Mouse (Mus musculus) megakaryocyte, embryonic 14.5 days (primary cell): ENCODE data around the gene Slc25a45. TPM values are rescaled to one million over a fixed set of nuclear protein-coding genes. Genes with fewer than 3 reads are reported as not detected.

Experiments used
- H3K27me3 ChIP-seq: replicated peaks from 2 replicates; pipeline ENCODE3; 2012; ENCODE audit warnings: inconsistent platforms
- H3K36me3 ChIP-seq: replicated peaks from 2 replicates; pipeline ENCODE3; 2012; ENCODE audit warnings: low read length, inconsistent platforms, mixed read lengths
- H3K4me1 ChIP-seq: 2 replicates; pipeline ENCODE4 v1.6.1; 2012; ENCODE audit warnings: inconsistent platforms
- H3K4me3 ChIP-seq: replicated peaks from 2 replicates; pipeline ENCODE3; 2012; ENCODE audit warnings: moderate library complexity, mild to moderate bottlenecking, inconsistent platforms
- H3K9me3 ChIP-seq: 2 replicates; pipeline ENCODE4 v1.6.1; 2012; ENCODE audit warnings: inconsistent platforms
- FLI1 ChIP-seq: IDR thresholded peaks from 2 replicates; pipeline ENCODE4 v1.6.1; 2012; ENCODE audit warnings: low read length, inconsistent platforms, mixed read lengths
- GATA1 ChIP-seq: IDR thresholded peaks from 3 replicates; pipeline ENCODE4 v1.6.1; 2012; ENCODE audit warnings: mixed read lengths, low read length, inconsistent platforms, borderline replicate concordance
- polyA plus RNA-seq: library from polyadenylated mRNA; stranded (reverse); fragments of >175 nt; gene quantifications from 2 replicates; pipeline ENCODE4 v1.2.3, GENCODE M21; 2012; ENCODE audit warnings: low replicate concordance; ENCODE audit not compliant: insufficient read depth

Slc25a45 gene
- polyA plus RNA-seq, 1 experiment: 3.6 TPM

DNA sequence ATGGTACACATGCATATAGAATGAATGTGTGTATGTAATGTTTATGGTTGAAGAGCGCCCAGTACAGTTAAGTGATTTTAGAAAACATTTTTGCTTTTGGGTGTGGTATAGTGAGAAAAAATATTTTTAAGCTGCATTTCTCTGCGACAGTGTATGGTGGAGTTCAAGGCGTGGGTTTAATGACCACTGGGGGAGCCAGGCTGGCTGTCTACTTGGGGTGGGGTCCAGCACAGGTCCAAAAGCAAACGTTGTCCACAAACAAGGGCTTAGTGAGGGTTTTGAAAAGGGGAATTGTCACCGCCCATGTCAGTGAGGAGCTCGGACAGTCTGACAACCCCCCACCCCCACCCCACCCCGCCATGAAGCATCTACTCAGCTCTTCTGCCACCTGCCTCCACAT, 31.5 kb upstream of the Slc25a45 start:
- peaks cover 47% of the 10 kb centered on the region for H3K36me3 ChIP-seq
- TF ChIP-seq GATA1 (no peak), FLI1 (no peak)
- no peaks in the 10 kb centered on the region for H3K9me3 ChIP-seq
- H3K4me1 ChIP-seq: peaks cover 68% of the 10 kb centered on the region
- H3K27me3 ChIP-seq: no peaks in the 10 kb centered on the region
- peak overlapping the region; percentile 99 for H3K4me3 ChIP-seq

DNA sequence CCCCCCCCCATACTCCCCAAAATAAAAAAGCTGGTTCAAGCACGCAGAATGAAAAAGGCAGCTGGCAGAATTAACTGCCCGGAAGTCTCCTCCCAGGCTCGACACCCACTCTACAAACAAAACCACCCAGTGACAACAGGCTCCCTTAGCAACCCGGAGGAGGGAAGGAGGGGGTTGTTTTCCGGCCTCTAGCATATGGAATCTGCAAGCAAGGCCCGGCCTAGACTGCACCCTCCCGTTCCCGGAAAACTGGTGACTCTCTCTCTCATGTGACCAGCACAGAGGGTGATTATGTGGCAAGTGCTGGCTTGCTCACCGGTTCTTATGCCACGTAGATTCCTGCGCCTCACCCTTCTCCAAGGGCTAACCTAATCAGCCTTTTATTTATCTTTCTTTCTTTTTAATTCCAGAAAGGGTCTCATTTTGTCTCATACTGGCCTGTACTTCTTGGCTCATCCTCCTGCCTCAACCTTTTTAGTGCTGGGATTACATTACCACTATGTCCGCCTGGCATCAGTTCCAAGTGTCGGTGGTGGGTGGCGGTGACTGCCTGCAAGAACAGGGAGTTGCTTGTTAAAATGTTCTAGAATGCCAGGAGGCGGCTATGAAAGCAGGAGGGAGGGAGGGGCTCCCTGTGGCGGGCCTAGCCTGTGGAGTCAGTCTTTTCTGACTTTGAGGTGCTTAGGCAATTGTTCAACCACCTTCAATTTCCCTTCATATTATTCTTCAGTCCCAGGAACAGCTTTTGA, 30.9 kb upstream of the Slc25a45 start:
- Histone ChIP-seq H3K27me3 (no peaks in the 10 kb centered on the region), H3K4me3 (peak overlapping the region; percentile 99), H3K9me3 (no peaks in the 10 kb centered on the region), H3K4me1 (peaks cover 68% of the 10 kb centered on the region), H3K36me3 (peaks cover 48% of the 10 kb centered on the region)
- TF ChIP-seq GATA1: no peak

GRCm38 (mm10) chr19:5847306-5847796, 30.3 kb upstream of the Slc25a45 start:
- peaks cover 49% of the 10 kb centered on the region for H3K36me3 ChIP-seq
- TF ChIP-seq FLI1: no peak
- no peak for TF ChIP-seq GATA1
- no peaks in the 10 kb centered on the region for H3K9me3 ChIP-seq
- peaks cover 68% of the 10 kb centered on the region for H3K4me1 ChIP-seq
- H3K27me3 ChIP-seq: no peaks in the 10 kb centered on the region
- H3K4me3 ChIP-seq: peak overlapping the region; percentile 99

- no peak for TF ChIP-seq FLI1
- TF ChIP-seq GATA1: 0 out of 3 replicates have a peak, but pooled peaks have one; percentile 6
- Histone ChIP-seq H3K4me3 (peak overlapping the region; percentile 99), H3K4me1 (peaks cover 74% of the 10 kb centered on the region)
These were observed 29.4 kb upstream of the Slc25a45 start for GRCm38 (mm10) chr19:5848032-5848825.

GRCm38 (mm10) chr19:5848826-5849672, 28.6 kb upstream of the Slc25a45 start:
- peaks cover 46% of the 10 kb centered on the region for H3K36me3 ChIP-seq
- H3K9me3 ChIP-seq: no peaks in the 10 kb centered on the region
- no peaks in the 10 kb centered on the region for H3K27me3 ChIP-seq
- peak overlapping the region; percentile 99 for H3K4me3 ChIP-seq
- H3K4me1 ChIP-seq: peaks cover 73% of the 10 kb centered on the region
- TF ChIP-seq FLI1: no peak
- TF ChIP-seq GATA1: no peak

More at GRCm38 (mm10) chr19:5848032-5848825, 29.4 kb upstream of the Slc25a45 start:
- peaks cover 49% of the 10 kb centered on the region for H3K36me3 ChIP-seq
- no peaks in the 10 kb centered on the region for H3K27me3 ChIP-seq
- H3K9me3 ChIP-seq: no peaks in the 10 kb centered on the region

DNA sequence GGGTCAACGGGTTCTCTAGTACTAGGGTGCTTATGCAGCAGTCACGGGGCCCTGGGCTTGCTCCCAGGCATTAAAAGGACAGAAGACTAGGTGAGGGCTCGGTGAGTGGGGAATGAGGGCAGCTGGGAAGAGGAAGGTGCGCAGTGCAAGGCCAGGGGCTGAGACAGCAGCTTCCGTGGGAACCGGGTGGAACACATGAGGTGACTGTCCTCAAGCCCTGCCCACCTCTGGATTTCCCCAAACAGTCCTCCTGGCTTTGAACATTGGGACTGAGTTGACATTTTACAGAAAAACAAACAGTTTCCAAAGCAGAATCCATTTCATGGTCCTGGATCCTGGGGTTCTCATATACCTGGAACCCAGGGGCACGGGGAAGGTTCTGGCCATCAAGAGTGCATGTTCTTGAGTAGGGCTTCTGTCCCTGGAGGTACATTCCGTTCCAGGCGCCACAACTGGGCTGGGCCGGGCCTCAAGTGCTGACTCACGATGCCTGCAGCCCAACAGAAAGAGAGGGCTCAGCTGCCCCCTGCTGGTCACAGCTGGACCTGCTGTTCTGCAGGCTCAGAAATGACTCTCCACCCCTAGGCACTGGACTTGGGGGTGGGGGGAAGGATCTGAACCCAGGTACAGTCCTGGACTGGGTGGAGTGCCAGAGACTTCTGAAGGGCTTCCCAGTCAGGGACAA, 27.6 kb upstream of the Slc25a45 start:
- TF ChIP-seq GATA1 (no peak), FLI1 (no peak)
- Histone ChIP-seq H3K9me3 (no peaks in the 10 kb centered on the region), H3K4me3 (peak overlapping the region; percentile 99), H3K27me3 (no peaks in the 10 kb centered on the region), H3K36me3 (peaks cover 44% of the 10 kb centered on the region), H3K4me1 (peaks cover 69% of the 10 kb centered on the region)

DNA sequence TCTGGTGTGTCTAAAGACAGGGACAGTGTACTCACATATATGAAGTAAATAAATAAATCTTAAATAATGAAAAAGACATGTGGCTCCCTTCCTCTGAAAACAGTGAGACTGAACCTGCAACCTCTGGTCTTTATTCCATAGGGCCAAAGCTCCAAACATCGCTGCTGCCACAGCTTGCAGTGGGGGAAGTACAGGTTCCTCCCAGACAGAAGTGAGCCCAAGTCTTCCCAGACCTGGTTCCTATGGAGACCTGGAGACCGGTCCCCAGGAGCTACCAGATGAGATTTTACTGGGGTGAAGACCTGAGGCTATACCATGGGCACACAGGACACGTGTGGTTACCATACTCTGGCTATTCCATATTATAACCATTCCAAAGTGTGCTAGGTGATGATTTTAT, 26.7 kb upstream of the Slc25a45 start:
- H3K4me3 ChIP-seq: no peak overlapping the region
- H3K36me3 ChIP-seq: peaks cover 52% of the 10 kb centered on the region
- no peaks in the 10 kb centered on the region for H3K9me3 ChIP-seq
- TF ChIP-seq GATA1 (no peak), FLI1 (no peak)
- H3K4me1 ChIP-seq: peaks cover 69% of the 10 kb centered on the region
- no peaks in the 10 kb centered on the region for H3K27me3 ChIP-seq

DNA sequence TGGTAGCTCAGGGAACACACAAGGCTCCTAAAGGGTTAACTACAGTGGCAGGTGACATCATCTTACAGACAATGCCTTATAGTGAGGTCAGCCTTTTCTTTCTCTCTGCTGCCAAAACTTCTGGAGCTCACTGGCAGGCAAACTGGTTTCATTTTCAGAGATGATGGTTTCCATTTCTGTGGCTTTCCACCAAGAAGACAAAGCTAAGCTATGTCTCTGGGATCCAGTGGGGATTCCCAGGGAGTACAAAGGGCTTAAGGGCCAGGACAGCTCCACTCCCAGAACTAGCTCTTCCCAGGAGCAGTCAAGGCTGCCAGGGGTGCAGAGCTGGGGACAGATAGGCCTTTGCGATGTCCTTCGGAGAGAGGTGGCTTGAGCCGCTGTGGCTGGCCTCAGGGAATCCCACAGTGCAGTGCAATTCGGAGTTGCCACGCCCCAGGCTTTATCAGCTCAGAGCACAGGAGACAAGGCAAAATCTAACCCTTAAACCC, 26.1 kb upstream of the Slc25a45 start:
- Histone ChIP-seq H3K36me3 (peaks cover 58% of the 10 kb centered on the region), H3K9me3 (no peaks in the 10 kb centered on the region), H3K4me3 (no peak overlapping the region), H3K4me1 (peaks cover 71% of the 10 kb centered on the region), H3K27me3 (no peaks in the 10 kb centered on the region)
- TF ChIP-seq GATA1: no peak
- no peak for TF ChIP-seq FLI1
